Mouse (Mus musculus) liver, adult 2 months (tissue): ENCODE measurements around the gene Nr2f2.

ENCODE experiments used
- CTCF ChIP-seq: fragments of 200-500 bp; IDR thresholded peaks from 2 replicates; pipeline ENCODE4 v1.5.1; 2011; ENCODE audit warnings: low read depth, low read length, control low read depth
- POLR2A ChIP-seq: fragments of 200-500 bp; IDR thresholded peaks from 2 replicates; pipeline ENCODE4 v1.6.1; 2011; ENCODE audit warnings: low read length, control low read depth; ENCODE audit not compliant: insufficient read depth; ENCODE audit errors: extremely low read depth

DNA sequence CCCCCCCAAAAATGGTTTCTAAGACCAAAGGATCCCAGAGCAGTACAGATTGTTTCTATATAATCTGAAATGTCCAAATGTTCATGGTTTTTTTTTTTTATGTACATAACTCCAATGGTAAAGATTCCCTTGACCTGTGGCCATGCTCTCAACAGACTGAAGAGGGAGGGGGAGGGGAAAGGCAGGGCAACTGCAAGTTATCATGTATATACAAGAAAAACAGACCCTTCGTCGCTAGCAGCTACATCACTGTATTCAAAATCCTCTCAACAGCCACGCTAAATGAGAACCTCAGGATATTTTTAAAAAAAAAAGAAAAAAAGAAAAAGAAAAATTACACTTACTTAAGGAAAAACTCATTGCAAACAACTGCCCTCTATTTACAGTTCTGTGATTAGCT is 13.9 kb downstream of the Nr2f2 start:
- TF ChIP-seq CTCF (no peak), POLR2A (no peak)
